Mouse (Mus musculus) lung, postnatal 0 days (tissue): ENCODE measurements around the gene Csrnp1. TPM values are rescaled to one million over a fixed set of nuclear protein-coding genes. Genes with fewer than 3 reads are reported as not detected.

ENCODE experiments used
- ATAC-seq: fragments of 200-750 bp; cut with Nextera tagmentation; 2 replicates; pipeline ENCODE4 v1.8.0; 2017; ENCODE audit warnings: moderate library complexity
- DNase-seq: peaks from one replicate; pipeline ENCODE4 v3.0.0-alpha.2; 2016; ENCODE audit warnings: low spot score
- H3K27ac ChIP-seq: fragments of 300-500 bp; sonication (generic); 2 replicates; pipeline ENCODE4 v1.5.1; 2014; ENCODE audit warnings: antibody characterized with exemption, mild to moderate bottlenecking, low read length, mixed read lengths
- H3K27me3 ChIP-seq: fragments of 300-500 bp; sonication (generic); replicated peaks from 2 replicates; pipeline ENCODE4 v1.6.1; 2014; ENCODE audit warnings: low read length, mixed read lengths; ENCODE audit not compliant: insufficient read depth
- H3K36me3 ChIP-seq: fragments of 300-500 bp; sonication (generic); 2 replicates; pipeline ENCODE4 v1.6.1; 2014; ENCODE audit warnings: low read length, mixed read lengths; ENCODE audit not compliant: insufficient read depth
- H3K4me1 ChIP-seq: fragments of 300-500 bp; sonication (generic); 2 replicates; pipeline ENCODE4 v1.6.1; 2014; ENCODE audit warnings: antibody characterized with exemption, low read depth, low read length, mixed read lengths; ENCODE audit not compliant: insufficient read depth
- H3K4me2 ChIP-seq: fragments of 300-500 bp; sonication (generic); replicated peaks from 2 replicates; pipeline ENCODE4 v1.6.1; 2014; ENCODE audit warnings: low read depth, mild to moderate bottlenecking, low read length, moderate library complexity, mixed read lengths
- H3K4me3 ChIP-seq: fragments of 300-500 bp; sonication (generic); 2 replicates; pipeline ENCODE4 v1.5.1; 2014; ENCODE audit warnings: low read depth, low read length
- H3K9ac ChIP-seq: fragments of 300-500 bp; sonication (generic); replicated peaks from 2 replicates; pipeline ENCODE4 v1.6.1; 2014; ENCODE audit warnings: low read depth, mild to moderate bottlenecking
- H3K9me3 ChIP-seq: fragments of 300-500 bp; sonication (generic); 2 replicates; pipeline ENCODE4 v1.6.1; 2016; ENCODE audit warnings: low read length, mixed read lengths
- CTCF ChIP-seq: IDR thresholded peaks from 2 replicates; pipeline ENCODE4 v1.5.1; 2016; ENCODE audit warnings: antibody characterized with exemption, mild to moderate bottlenecking
- EP300 ChIP-seq: IDR thresholded peaks from 2 replicates; pipeline ENCODE4 v1.6.1; 2016; ENCODE audit warnings: antibody characterized with exemption, mild to moderate bottlenecking, control low read depth
- WGBS: fragments of 180-500 bp; shearing (Covaris S2); extraction: QIAGEN DNeasy Blood & Tissue Kit; methylation state at CpG from one replicate; pipeline ENCODE4 v1.1.7; 2014; 5-methylcytosine and 5-hydroxymethylcytosine counted together
- polyA plus RNA-seq: library from polyadenylated mRNA; unstranded; fragments of >200 nt; fragmentation: Nextera tagmentation; extraction: Ambion mirVana; gene quantifications from 2 replicates; pipeline ENCODE4 v1.2.1, GENCODE M21; 2015

The Csrnp1 gene
- polyA plus RNA-seq, 1 experiment from 2014 or later: 9.4 TPM

GRCm38 (mm10) chr9:119925729-119926128 lies 58.7 kb downstream of the Csrnp1 start:
- no peak for TF ChIP-seq EP300
- no peak for TF ChIP-seq CTCF
- WGBS: 59% methylated on average over 8 of the region's 8 CpGs
- Histone ChIP-seq H3K9ac (no peak overlapping the region), H3K9me3 (no peaks in the 10 kb centered on the region), H3K27me3 (no peaks in the 10 kb centered on the region), H3K4me1 (peaks cover 3% of the 10 kb centered on the region; the same call in 1 of the 2 replicates), H3K4me2 (peak overlapping the region; percentile 27; the same call in 1 of the 2 replicates), H3K36me3 (peaks cover 34% of the 10 kb centered on the region), H3K27ac (peak overlapping the region; percentile 73), H3K4me3 (no peak overlapping the region)
- peak; percentile 41 for ATAC-seq
- peak; percentile 27 for DNase-seq

- Histone ChIP-seq H3K4me1 (peaks cover 3% of the 10 kb centered on the region; the same call in 1 of the 2 replicates), H3K27me3 (no peaks in the 10 kb centered on the region), H3K36me3 (peaks cover 36% of the 10 kb centered on the region), H3K27ac (peak overlapping the region; percentile 73), H3K9me3 (no peaks in the 10 kb centered on the region), H3K4me3 (no peak overlapping the region), H3K4me2 (peak overlapping the region; percentile 27; the same call in 1 of the 2 replicates), H3K9ac (no peak overlapping the region)
- 0 out of 2 replicates have a peak, but pooled peaks have one; percentile 20 for TF ChIP-seq CTCF
- peak; percentile 68 for TF ChIP-seq EP300
- ATAC-seq (peak; percentile 79), DNase-seq (peak; percentile 87)
- 59% methylated on average over 16 of the region's 16 CpGs for WGBS
Observed at GRCm38 (mm10) chr9:119925120-119925657, 59.3 kb downstream of the Csrnp1 start.

- Histone ChIP-seq H3K27me3 (no peaks in the 10 kb centered on the region), H3K36me3 (peaks cover 45% of the 10 kb centered on the region), H3K9me3 (no peaks in the 10 kb centered on the region), H3K9ac (no peak overlapping the region), H3K4me2 (no peak overlapping the region), H3K4me3 (no peak overlapping the region), H3K4me1 (peaks cover 3% of the 10 kb centered on the region; the same call in 1 of the 2 replicates), H3K27ac (no peak overlapping the region)
- WGBS: 54% methylated on average over 4 of the region's 4 CpGs
- ATAC-seq: 0 out of 2 replicates have a peak, but pooled peaks have one; percentile 10
- TF ChIP-seq CTCF (no peak), EP300 (no peak)
- peak; percentile 38 for DNase-seq
Observed at GRCm38 (mm10) chr9:119923462-119923861, 61.0 kb downstream of the Csrnp1 start.

Other genes starting within 250 kb of the Csrnp1 start
- not detected in 2 replicates for gene Scn11a, start 159.2 kb downstream of the Csrnp1 start, polyA plus RNA-seq
- gene Wdr48, start 89.8 kb downstream of the Csrnp1 start, polyA plus RNA-seq: 27.8 and 30.3 TPM in 2 replicates
- gene Gorasp1, start 47.1 kb downstream of the Csrnp1 start, polyA plus RNA-seq: 16.5 and 16.7 TPM in 2 replicates
- 1.8 and 2.3 TPM in 2 replicates for gene Ttc21a, start 47.1 kb downstream of the Csrnp1 start, polyA plus RNA-seq
- 0.21 and 0.35 TPM in 2 replicates for gene Xirp1, start 38.9 kb upstream of the Csrnp1 start, polyA plus RNA-seq
- 8.0 and 9.3 TPM in 2 replicates for gene Cx3cr1, start 85.2 kb upstream of the Csrnp1 start, polyA plus RNA-seq
- 0.23 TPM in 2 replicates for gene Ccr8, start 107.5 kb upstream of the Csrnp1 start, polyA plus RNA-seq
- 20.0 and 20.9 TPM in 2 replicates for gene Slc25a38, start 125.7 kb upstream of the Csrnp1 start, polyA plus RNA-seq
- gene Rpsa, start 143.0 kb upstream of the Csrnp1 start, polyA plus RNA-seq: 616 and 675 TPM in 2 replicates
- not detected in 2 replicates for gene Mobp, start 165.0 kb upstream of the Csrnp1 start, polyA plus RNA-seq